Mouse (Mus musculus): ENCODE results near the gene Cadps2.

- TF ChIP-seq CTCF (IDR thresholded peaks at IDR 0.05; ENCODE audit: low read depth, low read length) = no peak
- no peak for TF ChIP-seq EP300 (IDR thresholded peaks at IDR 0.05; ENCODE audit: insufficient read depth, low read depth, low read length)
- TF ChIP-seq POLR2A (IDR thresholded peaks at IDR 0.05; ENCODE audit: insufficient read depth, low read length) = no peak
Measured at GRCm38 (mm10) chr6:23471830-23472229, 367.4 kb downstream of the Cadps2 start.
